Mouse (Mus musculus) embryonic facial prominence, embryonic 12.5 days (tissue): ENCODE results near the gene Gm49405. TPM values are rescaled to one million over a fixed set of nuclear protein-coding genes. Genes with fewer than 3 reads are reported as not detected.
"Not testable (repeated sequence)": the region's sequence is repeated elsewhere in the genome, so short reads cannot be mapped to it uniquely, and the experiment has no call there.

ENCODE experiments used
- ATAC-seq: fragments of 200-750 bp; cut with Nextera tagmentation; 2 replicates; pipeline ENCODE4 v1.8.0; 2017; ENCODE audit not compliant: insufficient number of reproducible peaks, insufficient read depth, low FRiP score, low TSS enrichment
- H3K27ac ChIP-seq: fragments of 300-500 bp; sonication (generic); 2 replicates; pipeline ENCODE4 v1.5.1; 2016; ENCODE audit warnings: mild to moderate bottlenecking
- H3K27me3 ChIP-seq: fragments of 300-500 bp; sonication (generic); 2 replicates; pipeline ENCODE4 v1.6.1; 2016; ENCODE audit warnings: mild to moderate bottlenecking, moderate library complexity
- H3K36me3 ChIP-seq: fragments of 300-500 bp; sonication (generic); 2 replicates; pipeline ENCODE4 v1.6.1; 2016; ENCODE audit warnings: mild to moderate bottlenecking
- H3K4me1 ChIP-seq: fragments of 300-500 bp; sonication (generic); 2 replicates; pipeline ENCODE4 v1.6.1; 2016
- H3K4me2 ChIP-seq: fragments of 300-500 bp; sonication (generic); replicated peaks from 2 replicates; pipeline ENCODE4 v1.6.1; 2016; ENCODE audit warnings: mild to moderate bottlenecking, moderate library complexity
- H3K4me3 ChIP-seq: fragments of 300-500 bp; sonication (generic); 2 replicates; pipeline ENCODE4 v1.5.1; 2016; ENCODE audit warnings: mild to moderate bottlenecking
- H3K9ac ChIP-seq: fragments of 300-500 bp; sonication (generic); 2 replicates; pipeline ENCODE4 v1.6.1; 2016; ENCODE audit warnings: mild to moderate bottlenecking, moderate library complexity
- H3K9me3 ChIP-seq: fragments of 300-500 bp; sonication (generic); 2 replicates; pipeline ENCODE4 v1.6.1; 2016; ENCODE audit warnings: mild to moderate bottlenecking, moderate library complexity
- WGBS: fragments of 180-500 bp; shearing (Covaris S2); methylation state at CpG from one replicate; pipeline ENCODE4 v1.1.7; 2016; 5-methylcytosine and 5-hydroxymethylcytosine counted together
- polyA plus RNA-seq: library from polyadenylated mRNA; unstranded; fragments of >200 nt; fragmentation: Nextera tagmentation; extraction: Ambion mirVana; gene quantifications from 2 replicates; pipeline ENCODE4 v1.2.1, GENCODE M21; 2016

The Gm49405 gene
- polyA plus RNA-seq, 1 experiment from 2014 or later: 4.0 TPM

DNA sequence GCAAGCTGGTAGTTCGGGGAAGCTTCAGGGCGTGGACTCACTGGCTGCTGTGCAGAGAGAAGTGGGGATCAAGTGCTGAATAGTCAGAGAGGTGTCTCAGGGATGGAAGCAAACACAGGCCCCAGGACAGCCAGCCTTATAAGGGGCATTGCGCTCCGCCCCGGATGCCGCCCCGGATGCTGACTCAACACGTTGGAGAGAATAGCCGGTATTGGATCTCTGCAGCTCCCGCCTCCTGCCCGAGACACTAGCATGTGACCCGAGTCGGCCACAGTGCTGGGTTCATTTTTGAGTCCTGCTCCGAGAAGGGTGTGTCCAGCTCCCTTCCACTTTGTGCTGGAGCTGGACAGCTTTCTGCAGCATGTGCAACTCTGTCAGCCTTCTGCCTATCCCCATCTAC, 41.7 kb downstream of the Gm49405 start:
- 79% methylated on average over 14 of the region's 14 CpGs for WGBS
- Histone ChIP-seq H3K4me1 (0 out of 2 replicates have a peak, but pooled peaks cover 2% of the 10 kb centered on the region), H3K9me3 (no peaks in the 10 kb centered on the region), H3K27ac (no peak overlapping the region), H3K9ac (no peak overlapping the region), H3K4me2 (no peak overlapping the region), H3K36me3 (no peaks in the 10 kb centered on the region), H3K4me3 (no peak overlapping the region), H3K27me3 (no peaks in the 10 kb centered on the region)
- no peak for ATAC-seq

DNA sequence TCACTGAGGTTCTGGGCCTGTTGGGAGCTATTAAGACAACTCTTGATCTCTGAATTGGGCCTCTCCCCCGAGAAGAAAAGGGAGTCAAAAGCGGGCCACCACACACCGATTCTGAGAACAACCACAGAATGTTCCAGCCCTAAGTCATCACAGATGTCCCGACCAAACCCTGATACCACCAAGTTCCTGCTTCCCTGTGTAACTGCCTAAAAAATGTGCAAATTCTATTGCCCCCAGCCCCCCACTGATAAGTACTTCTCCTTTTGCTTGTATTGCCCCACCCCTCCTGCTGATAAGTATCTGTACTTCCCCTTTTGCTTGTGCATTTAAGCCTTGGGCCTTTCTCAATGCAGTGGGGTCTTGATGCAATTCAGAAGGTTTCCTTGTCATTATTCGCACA, 43.7 kb downstream of the Gm49405 start:
- H3K4me2 ChIP-seq, H3K27ac ChIP-seq, ATAC-seq, H3K4me3 ChIP-seq, H3K9me3 ChIP-seq, H3K9ac ChIP-seq, H3K27me3 ChIP-seq, H3K4me1 ChIP-seq, H3K36me3 ChIP-seq: not testable (repeated sequence)
- WGBS: 78% methylated on average over 5 of the region's 5 CpGs

- WGBS: 55% methylated on average over 16 of the region's 16 CpGs
- no peak for ATAC-seq
- H3K4me2 ChIP-seq: 0 out of 2 replicates have a peak within 1 kb of the TSS, but pooled peaks have one; percentile 19
Measured at GRCm38 (mm10) chr19:4045966-4046865, 45.8 kb downstream of the Gm49405 start, which contains the start of gene Gstp2. TSS of gene Gstp2 (minus strand) at chr19:4046023.

DNA sequence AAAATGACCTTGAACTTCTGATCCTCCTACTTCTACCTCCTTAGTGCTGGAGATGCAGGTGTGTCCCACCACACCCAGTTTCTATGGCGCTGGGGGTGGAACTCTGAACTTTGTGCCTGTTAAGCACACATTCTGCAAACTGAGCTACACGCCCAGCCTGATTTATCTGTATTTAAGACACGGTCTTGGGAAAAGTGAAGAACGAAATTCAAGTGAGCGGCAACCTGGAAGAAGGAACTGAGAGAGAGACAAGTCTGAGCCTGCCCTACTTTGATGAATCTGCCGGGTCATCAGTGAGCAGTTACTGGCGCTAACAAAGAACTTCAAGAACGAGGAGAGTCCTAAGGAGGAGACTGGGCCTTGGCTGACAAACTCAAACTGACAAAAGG, 46.4 kb downstream of the Gm49405 start:
- H3K9ac ChIP-seq: no peak overlapping the region
- 0 out of 2 replicates have a peak, but pooled peaks cover 3% of the 10 kb centered on the region for H3K9me3 ChIP-seq
- H3K4me3 ChIP-seq: no peak overlapping the region
- H3K4me1 ChIP-seq: 0 out of 2 replicates have a peak, but pooled peaks cover 2% of the 10 kb centered on the region
- no peaks in the 10 kb centered on the region for H3K36me3 ChIP-seq
- 82% methylated on average over 8 of the region's 8 CpGs for WGBS
- no peaks in the 10 kb centered on the region for H3K27me3 ChIP-seq
- no peak for ATAC-seq
- no peak overlapping the region for H3K27ac ChIP-seq
- no peak overlapping the region for H3K4me2 ChIP-seq

More at GRCm38 (mm10) chr19:4045966-4046865, 45.8 kb downstream of the Gm49405 start, which contains the start of gene Gstp2:
- H3K9me3 ChIP-seq: 0 out of 2 replicates have a peak, but pooled peaks cover 3% of the 10 kb centered on the region
- H3K27ac ChIP-seq: no peak within 1 kb of the TSS
- H3K4me1 ChIP-seq: 0 out of 2 replicates have a peak, but pooled peaks cover 2% of the 10 kb centered on the region
- H3K4me3 ChIP-seq: no peak within 1 kb of the TSS
- H3K9ac ChIP-seq: no peak within 1 kb of the TSS; the same call in 1 of the 2 replicates
- H3K27me3 ChIP-seq: no peaks in the 10 kb centered on the region
- H3K36me3 ChIP-seq: no peaks in the 10 kb centered on the region

- H3K4me1 ChIP-seq: 0 out of 2 replicates have a peak, but pooled peaks cover 2% of the 10 kb centered on the region
- no peak for ATAC-seq
- H3K9me3 ChIP-seq: 0 out of 2 replicates have a peak, but pooled peaks cover 3% of the 10 kb centered on the region
- H3K4me3 ChIP-seq: no peak overlapping the region
- H3K36me3 ChIP-seq: no peaks in the 10 kb centered on the region
- no peak overlapping the region for H3K27ac ChIP-seq
- no peak overlapping the region for H3K9ac ChIP-seq
- no peaks in the 10 kb centered on the region for H3K27me3 ChIP-seq
- 14% methylated on average over 4 of the region's 4 CpGs for WGBS
- no peak overlapping the region for H3K4me2 ChIP-seq
Measured at GRCm38 (mm10) chr19:4047859-4048258, 47.4 kb downstream of the Gm49405 start.

GRCm38 (mm10) chr19:4049069-4049468, 48.6 kb downstream of the Gm49405 start:
- not testable (repeated sequence) for H3K27ac ChIP-seq, H3K4me1 ChIP-seq, H3K36me3 ChIP-seq, H3K9ac ChIP-seq, H3K27me3 ChIP-seq, H3K9me3 ChIP-seq, H3K4me3 ChIP-seq, H3K4me2 ChIP-seq, ATAC-seq
- WGBS: 90% methylated on average over 5 of the region's 5 CpGs

DNA sequence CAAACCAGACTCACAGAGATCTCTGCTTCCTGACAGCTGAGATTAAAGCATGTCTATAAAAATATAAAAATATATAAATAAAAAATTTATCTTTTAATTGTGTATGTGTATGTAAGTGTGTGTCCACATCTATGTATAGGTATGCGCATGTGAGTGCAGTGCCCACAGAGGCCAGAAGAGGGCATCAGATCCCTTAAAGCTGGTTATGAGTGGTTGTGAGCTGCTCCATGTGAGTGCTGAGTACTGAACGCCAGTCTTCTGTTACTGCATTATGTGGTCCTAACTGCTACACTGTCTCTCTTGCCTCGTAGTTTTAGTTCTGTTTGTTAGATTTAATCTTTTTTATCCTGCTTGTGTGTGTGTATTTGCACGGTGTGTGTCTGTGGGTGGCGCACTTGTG, 50.6 kb downstream of the Gm49405 start:
- Histone ChIP-seq H3K4me1 (0 out of 2 replicates have a peak, but pooled peaks cover 3% of the 10 kb centered on the region), H3K36me3 (no peaks in the 10 kb centered on the region), H3K4me3 (no peak overlapping the region), H3K4me2 (no peak overlapping the region), H3K27ac (no peak overlapping the region), H3K9me3 (0 out of 2 replicates have a peak, but pooled peaks cover 3% of the 10 kb centered on the region), H3K27me3 (no peaks in the 10 kb centered on the region), H3K9ac (no peak overlapping the region)
- 92% methylated on average over 5 of the region's 5 CpGs for WGBS
- ATAC-seq: no peak

- Histone ChIP-seq H3K27ac (no peak overlapping the region), H3K4me1 (0 out of 2 replicates have a peak, but pooled peaks cover 3% of the 10 kb centered on the region), H3K9ac (no peak overlapping the region), H3K27me3 (no peaks in the 10 kb centered on the region), H3K9me3 (0 out of 2 replicates have a peak, but pooled peaks cover 3% of the 10 kb centered on the region), H3K4me3 (no peak overlapping the region), H3K4me2 (no peak overlapping the region), H3K36me3 (no peaks in the 10 kb centered on the region)
- WGBS: 50% methylated on average over 10 of the region's 10 CpGs
- no peak for ATAC-seq
Measured at GRCm38 (mm10) chr19:4051741-4052515, 51.5 kb downstream of the Gm49405 start.

- H3K4me3 ChIP-seq: no peak overlapping the region
- H3K27ac ChIP-seq: no peak overlapping the region
- no peak for ATAC-seq
- 0 out of 2 replicates have a peak, but pooled peaks cover 3% of the 10 kb centered on the region for H3K4me1 ChIP-seq
- no peak overlapping the region for H3K4me2 ChIP-seq
- no peaks in the 10 kb centered on the region for H3K27me3 ChIP-seq
- H3K36me3 ChIP-seq: no peaks in the 10 kb centered on the region
- H3K9me3 ChIP-seq: 0 out of 2 replicates have a peak, but pooled peaks cover 3% of the 10 kb centered on the region
- 77% methylated on average over 5 of the region's 5 CpGs for WGBS
- H3K9ac ChIP-seq: no peak overlapping the region
Measured at GRCm38 (mm10) chr19:4052516-4053030, 52.1 kb downstream of the Gm49405 start.

GRCm38 (mm10) chr19:4054613-4055012, 54.2 kb downstream of the Gm49405 start:
- Histone ChIP-seq H3K9me3 (0 out of 2 replicates have a peak, but pooled peaks cover 3% of the 10 kb centered on the region), H3K4me2 (no peak overlapping the region), H3K4me1 (0 out of 2 replicates have a peak, but pooled peaks cover 3% of the 10 kb centered on the region), H3K36me3 (no peaks in the 10 kb centered on the region), H3K27me3 (no peaks in the 10 kb centered on the region), H3K9ac (no peak overlapping the region), H3K4me3 (no peak overlapping the region), H3K27ac (no peak overlapping the region)
- WGBS: 81% methylated on average over 5 of the region's 5 CpGs
- ATAC-seq: no peak
